Mouse (Mus musculus): ENCODE measurements at regions not wholly inside any gene's neighbourhood (a gene's known extent, or its start where the extent isn't known, plus 50 kb on each side); places are given as distances from the start of the nearest gene placed in this dataset.

GRCm38 (mm10) chr13:46058341-46058740 is 93.5 kb upstream of the Atxn1 start:
- H3K9me3 ChIP-seq (ENCODE audit: control insufficient read depth, insufficient read depth, low read depth, low read length) = no peaks in the 10 kb centered on the region
- H3K27ac ChIP-seq (ENCODE audit: insufficient read depth, low read depth, low read length, poor library complexity, severe bottlenecking) = no peak overlapping the region
- no peak overlapping the region for H3K4me3 ChIP-seq (ENCODE audit: insufficient read depth in 1 of 2, low read depth in 1 of 2, low read length in 2 of 2, poor library complexity in 1 of 2, severe bottlenecking in 1 of 2)
- TF ChIP-seq HCFC1 (IDR thresholded peaks at IDR 0.05; ENCODE audit: borderline replicate concordance, insufficient read depth, low read length) (no peak), MAFK (IDR thresholded peaks at IDR 0.05; ENCODE audit: insufficient read depth, low read depth, low read length) (no peak), CHD2 (IDR thresholded peaks at IDR 0.05; ENCODE audit: low read depth, low read length) (no peak), ZNF384 (IDR thresholded peaks at IDR 0.05; ENCODE audit: low read depth, low read length) (no peak), ZC3H11A (IDR thresholded peaks at IDR 0.05; ENCODE audit: borderline replicate concordance, low read depth, low read length) (no peak)
- H3K9ac ChIP-seq (ENCODE audit: insufficient read depth, low read depth, low read length, poor library complexity, severe bottlenecking) = no peak overlapping the region
- in situ Hi-C loops (cut with MboI; ENCODE audit: low sequenced_read_pairs in 2 of 2, unreplicated experiment in 2 of 2) = no loop called here
- peaks cover 0 to 3% of the 10 kb centered on the region in 2 experiments; a peak in 1 of 4 replicates for H3K4me1 ChIP-seq (ENCODE audit: control insufficient read depth in 2 of 2, insufficient read depth in 2 of 2, low read length in 2 of 2, poor library complexity in 1 of 2)
- DNase-seq (ENCODE audit: low read depth, low spot score) = no peak
- no peaks in the 10 kb centered on the region for H3K36me3 ChIP-seq (ENCODE audit: control insufficient read depth, insufficient read depth, low read length, poor library complexity, severe bottlenecking)

- Histone ChIP-seq H3K36me3 (ENCODE audit: control insufficient read depth, insufficient read depth, low read length, poor library complexity, severe bottlenecking) (no peaks in the 10 kb centered on the region), H3K4me3 (ENCODE audit: insufficient read depth in 1 of 2, low read depth in 1 of 2, low read length in 2 of 2, poor library complexity in 1 of 2, severe bottlenecking in 1 of 2) (no peak overlapping the region), H3K4me1 (ENCODE audit: control insufficient read depth in 2 of 2, insufficient read depth in 2 of 2, low read length in 2 of 2, poor library complexity in 1 of 2) (peaks cover 0 to 3% of the 10 kb centered on the region in 2 experiments; a peak in 1 of 4 replicates), H3K9ac (ENCODE audit: insufficient read depth, low read depth, low read length, poor library complexity, severe bottlenecking) (no peak overlapping the region), H3K27ac (ENCODE audit: insufficient read depth, low read depth, low read length, poor library complexity, severe bottlenecking) (no peak overlapping the region), H3K9me3 (ENCODE audit: control insufficient read depth, insufficient read depth, low read depth, low read length) (no peaks in the 10 kb centered on the region)
- TF ChIP-seq ZNF384 (IDR thresholded peaks at IDR 0.05; ENCODE audit: low read depth, low read length) = no peak
- in situ Hi-C loops (cut with MboI; ENCODE audit: low sequenced_read_pairs in 2 of 2, unreplicated experiment in 2 of 2) = no loop called here
- no peak for DNase-seq (ENCODE audit: low read depth, low spot score)
These were observed 90.6 kb upstream of the Atxn1 start for GRCm38 (mm10) chr13:46055410-46055809.

DNA sequence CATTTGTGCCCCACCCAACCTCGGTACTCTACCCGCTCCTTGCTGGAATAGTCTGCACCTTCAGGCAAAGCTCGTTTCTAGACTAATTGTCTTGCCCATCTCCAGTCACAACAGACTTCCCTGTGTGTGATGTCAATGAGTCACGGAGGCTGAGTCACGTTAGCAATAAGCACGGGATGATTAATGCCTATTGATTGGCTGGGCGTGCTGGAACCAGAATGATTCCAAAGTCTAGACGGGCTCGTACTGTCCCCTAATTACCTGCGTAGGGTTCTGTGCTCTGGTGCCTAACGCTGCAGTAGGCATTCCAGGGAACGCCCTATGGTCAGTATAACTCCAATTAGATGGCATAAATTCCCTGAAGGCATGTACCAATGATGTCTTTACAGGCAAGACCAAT is 78.8 kb upstream of the Atxn1 start:
- H3K4me3 ChIP-seq (ENCODE audit: insufficient read depth in 1 of 2, low read depth in 1 of 2, low read length in 2 of 2, poor library complexity in 1 of 2, severe bottlenecking in 1 of 2) = peak overlapping the region in 1 of 2 experiments; percentile 30; a peak in 1 of 4 replicates
- no peak overlapping the region for H3K9ac ChIP-seq (ENCODE audit: insufficient read depth, low read depth, low read length, poor library complexity, severe bottlenecking)
- in situ Hi-C loops (cut with MboI; ENCODE audit: low sequenced_read_pairs in 2 of 2, unreplicated experiment in 2 of 2) = no loop called here
- TF ChIP-seq ZC3H11A (IDR thresholded peaks at IDR 0.05; ENCODE audit: borderline replicate concordance, low read depth, low read length) (no peak), CHD2 (IDR thresholded peaks at IDR 0.05; ENCODE audit: low read depth, low read length) (no peak), HCFC1 (IDR thresholded peaks at IDR 0.05; ENCODE audit: borderline replicate concordance, insufficient read depth, low read length) (no peak), ZNF384 (IDR thresholded peaks at IDR 0.05; ENCODE audit: low read depth, low read length) (no peak), MAFK (IDR thresholded peaks at IDR 0.05; ENCODE audit: insufficient read depth, low read depth, low read length) (no peak)
- no peaks in the 10 kb centered on the region for H3K9me3 ChIP-seq (ENCODE audit: control insufficient read depth, insufficient read depth, low read depth, low read length)
- no peaks in the 10 kb centered on the region for H3K36me3 ChIP-seq (ENCODE audit: control insufficient read depth, insufficient read depth, low read length, poor library complexity, severe bottlenecking)
- DNase-seq (ENCODE audit: low read depth, low spot score) = no peak
- H3K27ac ChIP-seq (ENCODE audit: insufficient read depth, low read depth, low read length, poor library complexity, severe bottlenecking) = peak overlapping the region; percentile 47; the same call in 1 of the 2 replicates
- no peaks in the 10 kb centered on the region for H3K4me1 ChIP-seq (ENCODE audit: control insufficient read depth in 2 of 2, insufficient read depth in 2 of 2, low read length in 2 of 2, poor library complexity in 1 of 2)

GRCm38 (mm10) chr13:46043016-46043415 is 78.2 kb upstream of the Atxn1 start:
- Histone ChIP-seq H3K36me3 (ENCODE audit: control insufficient read depth, insufficient read depth, low read length, poor library complexity, severe bottlenecking) (no peaks in the 10 kb centered on the region), H3K9me3 (ENCODE audit: control insufficient read depth, insufficient read depth, low read depth, low read length) (no peaks in the 10 kb centered on the region), H3K4me1 (ENCODE audit: control insufficient read depth in 2 of 2, insufficient read depth in 2 of 2, low read length in 2 of 2, poor library complexity in 1 of 2) (no peaks in the 10 kb centered on the region), H3K9ac (ENCODE audit: insufficient read depth, low read depth, low read length, poor library complexity, severe bottlenecking) (no peak overlapping the region), H3K4me3 (ENCODE audit: insufficient read depth in 1 of 2, low read depth in 1 of 2, low read length in 2 of 2, poor library complexity in 1 of 2, severe bottlenecking in 1 of 2) (peak overlapping the region in 1 of 2 experiments; percentile 30; a peak in 1 of 4 replicates), H3K27ac (ENCODE audit: insufficient read depth, low read depth, low read length, poor library complexity, severe bottlenecking) (no peak overlapping the region)
- in situ Hi-C loops (cut with MboI; ENCODE audit: low sequenced_read_pairs in 2 of 2, unreplicated experiment in 2 of 2) = no loop called here
- DNase-seq (ENCODE audit: low read depth, low spot score) = no peak
- TF ChIP-seq ZC3H11A (IDR thresholded peaks at IDR 0.05; ENCODE audit: borderline replicate concordance, low read depth, low read length) = no peak
- no peak for TF ChIP-seq MAFK (IDR thresholded peaks at IDR 0.05; ENCODE audit: insufficient read depth, low read depth, low read length)
- no peak for TF ChIP-seq ZNF384 (IDR thresholded peaks at IDR 0.05; ENCODE audit: low read depth, low read length)
- no peak for TF ChIP-seq HCFC1 (IDR thresholded peaks at IDR 0.05; ENCODE audit: borderline replicate concordance, insufficient read depth, low read length)
- TF ChIP-seq CHD2 (IDR thresholded peaks at IDR 0.05; ENCODE audit: low read depth, low read length) = no peak

DNA sequence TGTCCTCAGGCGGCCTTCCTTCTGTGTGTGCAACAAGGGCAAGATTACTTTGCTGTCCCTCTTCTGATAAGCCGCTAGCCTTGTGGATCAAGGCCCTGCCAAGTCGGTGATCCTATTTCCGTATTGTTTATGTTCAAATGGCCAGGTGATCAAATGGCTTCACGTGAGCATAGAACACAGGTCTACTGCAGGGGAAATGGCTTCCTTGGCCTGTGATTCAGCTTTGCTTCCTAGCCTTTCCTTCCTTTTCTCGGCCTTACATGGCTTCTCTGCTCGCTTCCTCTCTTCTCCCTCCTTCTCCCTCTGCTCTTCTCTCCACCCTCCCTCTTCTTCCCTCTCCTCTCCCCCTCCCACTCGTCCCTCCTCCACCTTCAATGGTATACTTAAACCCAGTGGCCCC is 77.4 kb upstream of the Atxn1 start:
- H3K27ac ChIP-seq (ENCODE audit: insufficient read depth, low read depth, low read length, poor library complexity, severe bottlenecking) = no peak overlapping the region
- no peak for DNase-seq (ENCODE audit: low read depth, low spot score)
- TF ChIP-seq ZNF384 (IDR thresholded peaks at IDR 0.05; ENCODE audit: low read depth, low read length) (no peak), CHD2 (IDR thresholded peaks at IDR 0.05; ENCODE audit: low read depth, low read length) (no peak), HCFC1 (IDR thresholded peaks at IDR 0.05; ENCODE audit: borderline replicate concordance, insufficient read depth, low read length) (no peak), MAFK (IDR thresholded peaks at IDR 0.05; ENCODE audit: insufficient read depth, low read depth, low read length) (no peak), ZC3H11A (IDR thresholded peaks at IDR 0.05; ENCODE audit: borderline replicate concordance, low read depth, low read length) (no peak)
- no peaks in the 10 kb centered on the region for H3K9me3 ChIP-seq (ENCODE audit: control insufficient read depth, insufficient read depth, low read depth, low read length)
- in situ Hi-C loops (cut with MboI; ENCODE audit: low sequenced_read_pairs in 2 of 2, unreplicated experiment in 2 of 2) = no loop called here
- H3K4me1 ChIP-seq (ENCODE audit: control insufficient read depth in 2 of 2, insufficient read depth in 2 of 2, low read length in 2 of 2, poor library complexity in 1 of 2) = no peaks in the 10 kb centered on the region
- no peak overlapping the region for H3K4me3 ChIP-seq (ENCODE audit: insufficient read depth in 1 of 2, low read depth in 1 of 2, low read length in 2 of 2, poor library complexity in 1 of 2, severe bottlenecking in 1 of 2)
- no peak overlapping the region for H3K9ac ChIP-seq (ENCODE audit: insufficient read depth, low read depth, low read length, poor library complexity, severe bottlenecking)
- no peaks in the 10 kb centered on the region for H3K36me3 ChIP-seq (ENCODE audit: control insufficient read depth, insufficient read depth, low read length, poor library complexity, severe bottlenecking)

Data from ES-E14 (cell line).